Mouse (Mus musculus): Measurements from ENCODE around the gene Tmod2. TPM values are rescaled to one million over a fixed set of nuclear protein-coding genes. Genes with fewer than 3 reads are reported as not detected.

Gene Tmod2
- total RNA-seq, 2 experiments from 2014 or later, result 382 to 386 TPM

Other genes with a start within 250 kb of the Tmod2 start
- 10 to 100 TPM; 25.4 to 27.0 TPM for gene Mapk6, start 201.3 kb downstream of the Tmod2 start, total RNA-seq (2021)
- gene Leo1, start 169.8 kb downstream of the Tmod2 start, total RNA-seq (2021), result 10 to 100 TPM; 22.9 to 23.2 TPM
- 10 to 100 TPM; 39.9 to 41.2 TPM for gene Tmod3, start 51.7 kb downstream of the Tmod2 start, total RNA-seq (2021)
- gene Lysmd2, start 14.4 kb upstream of the Tmod2 start, total RNA-seq (2021), result 10 to 100 TPM; 60.8 to 67.2 TPM
- gene Scg3, start 72.7 kb upstream of the Tmod2 start, total RNA-seq (2021), result 100 to 1,000 TPM; 259 to 270 TPM
- 1 to 10 TPM; 1.1 to 1.3 TPM for gene Bmp5, start 164.0 kb upstream of the Tmod2 start, total RNA-seq (2021)

Data from layer of hippocampus, adult 18-20 months (tissue).